Mouse (Mus musculus) gastrocnemius, postnatal 25 days (tissue): ENCODE measurements around the gene Snrnp25. TPM values are rescaled to one million over a fixed set of nuclear protein-coding genes. Genes with fewer than 3 reads are reported as not detected.

Experiments
- DNase-seq: peaks from one replicate; pipeline ENCODE4 v3.0.0; 2022
- long read RNA-seq, 2 experiments: library from polyadenylated mRNA; stranded (forward); transcript quantifications; one replicate each; pipeline ENCODE4 v2.0.0; 2021
- total RNA-seq, 2 experiments: library from RNA; stranded (reverse); gene quantifications; 1 replicate in 1 of 2; 2 replicates in 1 of 2; pipeline ENCODE4 v1.2.3; 2021

Snrnp25 gene
- total RNA-seq, result 1 to 10 TPM; 6.7 to 9.1 TPM
- long read RNA-seq, experiment 1, transcript Snrnp25-201 (5 exons, 821 nt), result major isoform, 13 of 16 reads
- long read RNA-seq, experiment 1, partial matches to known transcripts, result 0 of 16 reads
- long read RNA-seq, experiment 1, other reads (novel, unspliced or antisense), result 2 of 16 reads
- long read RNA-seq, experiment 2, transcript Snrnp25-201 (5 exons, 821 nt), result major isoform, 10 of 12 reads
- long read RNA-seq, experiment 2, partial matches to known transcripts, result 2 of 12 reads
- long read RNA-seq, experiment 2, other reads (novel, unspliced or antisense), result 0 of 12 reads

- DNase-seq, result peak; percentile 94
Observed at GRCm38 (mm10) chr11:32205058-32205873, at the start of gene Snrnp25. Gene Snrnp25, plus strand, starts transcription at chr11:32205415.

- DNase-seq, result no peak
Observed at GRCm38 (mm10) chr11:32156854-32157630, 48.2 kb upstream of the Snrnp25 start.

GRCm38 (mm10) chr11:32157791-32158594 lies 47.2 kb upstream of the Snrnp25 start:
- DNase-seq, result no peak

GRCm38 (mm10) chr11:32159176-32159575 lies 46.0 kb upstream of the Snrnp25 start:
- DNase-seq, result no peak

GRCm38 (mm10) chr11:32160341-32160740 lies 44.9 kb upstream of the Snrnp25 start:
- DNase-seq, result no peak

- no peak for DNase-seq
Observed at GRCm38 (mm10) chr11:32161500-32161899, 43.7 kb upstream of the Snrnp25 start.

GRCm38 (mm10) chr11:32161922-32162804 lies 43.1 kb upstream of the Snrnp25 start:
- DNase-seq, result peak; percentile 58

GRCm38 (mm10) chr11:32166683-32167082 lies 38.5 kb upstream of the Snrnp25 start:
- DNase-seq, result no peak

GRCm38 (mm10) chr11:32178506-32178905 lies 26.7 kb upstream of the Snrnp25 start:
- no peak for DNase-seq

GRCm38 (mm10) chr11:32181246-32181645 lies 24.0 kb upstream of the Snrnp25 start:
- DNase-seq, result no peak

GRCm38 (mm10) chr11:32181973-32182868 lies 23.0 kb upstream of the Snrnp25 start:
- DNase-seq, result peak; percentile 59

- DNase-seq, result no peak
Observed at GRCm38 (mm10) chr11:32184469-32184868, 20.7 kb upstream of the Snrnp25 start.

GRCm38 (mm10) chr11:32186031-32186430 lies 19.2 kb upstream of the Snrnp25 start:
- no peak for DNase-seq

GRCm38 (mm10) chr11:32187256-32187655 lies 18.0 kb upstream of the Snrnp25 start:
- no peak for DNase-seq

- DNase-seq, result no peak
Observed at GRCm38 (mm10) chr11:32188881-32189280, 16.3 kb upstream of the Snrnp25 start.

- DNase-seq, result no peak
Observed at GRCm38 (mm10) chr11:32189434-32189833, 15.8 kb upstream of the Snrnp25 start.

- no peak for DNase-seq
Observed at GRCm38 (mm10) chr11:32190119-32190518, 15.1 kb upstream of the Snrnp25 start.

- no peak for DNase-seq
Observed at GRCm38 (mm10) chr11:32190603-32191110, 14.6 kb upstream of the Snrnp25 start.

- no peak for DNase-seq
Observed at GRCm38 (mm10) chr11:32193156-32193555, 12.1 kb upstream of the Snrnp25 start.
